Mouse (Mus musculus): ENCODE measurements at regions not wholly inside any gene's neighbourhood (a gene's known extent, or its start where the extent isn't known, plus 50 kb on each side); places are given as distances from the start of the nearest gene placed in this dataset.

- no peak for DNase-seq (ENCODE audit: extremely low read depth, low read depth, low spot score)
These were observed 2154.8 kb downstream of the 4930444P10Rik start for GRCm38 (mm10) chr1:13938344-13938743.

GRCm38 (mm10) chr1:13935938-13936491, 2157.1 kb downstream of the 4930444P10Rik start:
- no peaks in the 10 kb centered on the region for H3K27me3 ChIP-seq (ENCODE audit: control insufficient read depth, insufficient read depth, low read length)
- no peaks in the 10 kb centered on the region for H3K79me2 ChIP-seq (ENCODE audit: control insufficient read depth, insufficient read depth, low read length)
- H3K9ac ChIP-seq (ENCODE audit: low read depth, low read length) = no peak overlapping the region
- H3K4me1 ChIP-seq (ENCODE audit: control insufficient read depth, insufficient read depth, low read length) = no peaks in the 10 kb centered on the region
- TF ChIP-seq CTCF (IDR thresholded peaks at IDR 0.05; ENCODE audit: low read depth, low read length) (no peak), POLR2A (IDR thresholded peaks at IDR 0.05; ENCODE audit: extremely low read depth, insufficient read depth, low read length) (no peak)
- H3K27ac ChIP-seq (replicated peaks; ENCODE audit: insufficient read depth, low read depth, low read length) = no peak overlapping the region
- no peaks in the 10 kb centered on the region for H3K36me3 ChIP-seq (ENCODE audit: control insufficient read depth, insufficient read depth, low read length)
- no peak overlapping the region for H3K4me3 ChIP-seq (ENCODE audit: insufficient read depth, low read depth, low read length)
- WGBS = 64% methylated on average over 4 of the region's 4 CpGs
- DNase-seq (ENCODE audit: extremely low read depth, low read depth, low spot score) = no peak

More at GRCm38 (mm10) chr1:13938344-13938743, 2154.8 kb downstream of the 4930444P10Rik start:
- Histone ChIP-seq H3K36me3 (ENCODE audit: control insufficient read depth, insufficient read depth, low read length) (no peaks in the 10 kb centered on the region), H3K9ac (ENCODE audit: low read depth, low read length) (no peak overlapping the region), H3K79me2 (ENCODE audit: control insufficient read depth, insufficient read depth, low read length) (no peaks in the 10 kb centered on the region), H3K4me1 (ENCODE audit: control insufficient read depth, insufficient read depth, low read length) (no peaks in the 10 kb centered on the region), H3K4me3 (ENCODE audit: insufficient read depth, low read depth, low read length) (no peak overlapping the region), H3K27me3 (ENCODE audit: control insufficient read depth, insufficient read depth, low read length) (no peaks in the 10 kb centered on the region), H3K27ac (replicated peaks; ENCODE audit: insufficient read depth, low read depth, low read length) (no peak overlapping the region)
- TF ChIP-seq POLR2A (IDR thresholded peaks at IDR 0.05; ENCODE audit: extremely low read depth, insufficient read depth, low read length) (no peak), CTCF (IDR thresholded peaks at IDR 0.05; ENCODE audit: low read depth, low read length) (no peak)

- Histone ChIP-seq H3K4me3 (ENCODE audit: insufficient read depth, low read depth, low read length) (no peak overlapping the region), H3K27ac (replicated peaks; ENCODE audit: insufficient read depth, low read depth, low read length) (no peak overlapping the region), H3K79me2 (ENCODE audit: control insufficient read depth, insufficient read depth, low read length) (no peaks in the 10 kb centered on the region), H3K9ac (ENCODE audit: low read depth, low read length) (no peak overlapping the region), H3K36me3 (ENCODE audit: control insufficient read depth, insufficient read depth, low read length) (no peaks in the 10 kb centered on the region), H3K4me1 (ENCODE audit: control insufficient read depth, insufficient read depth, low read length) (no peaks in the 10 kb centered on the region), H3K27me3 (ENCODE audit: control insufficient read depth, insufficient read depth, low read length) (no peaks in the 10 kb centered on the region; the same call in 1 of the 2 replicates)
- no peak for TF ChIP-seq POLR2A (IDR thresholded peaks at IDR 0.05; ENCODE audit: extremely low read depth, insufficient read depth, low read length)
- no peak for DNase-seq (ENCODE audit: extremely low read depth, low read depth, low spot score)
- WGBS = 70% methylated on average over 2 of the region's 2 CpGs
These were observed 2164.4 kb downstream of the 4930444P10Rik start for GRCm38 (mm10) chr1:13928679-13929078.

GRCm38 (mm10) chr1:13927964-13928363, 2165.2 kb downstream of the 4930444P10Rik start:
- Histone ChIP-seq H3K27ac (replicated peaks; ENCODE audit: insufficient read depth, low read depth, low read length) (no peak overlapping the region), H3K4me1 (ENCODE audit: control insufficient read depth, insufficient read depth, low read length) (no peaks in the 10 kb centered on the region), H3K4me3 (ENCODE audit: insufficient read depth, low read depth, low read length) (no peak overlapping the region), H3K79me2 (ENCODE audit: control insufficient read depth, insufficient read depth, low read length) (no peaks in the 10 kb centered on the region), H3K36me3 (ENCODE audit: control insufficient read depth, insufficient read depth, low read length) (no peaks in the 10 kb centered on the region), H3K27me3 (ENCODE audit: control insufficient read depth, insufficient read depth, low read length) (no peaks in the 10 kb centered on the region; the same call in 1 of the 2 replicates), H3K9ac (ENCODE audit: low read depth, low read length) (no peak overlapping the region)
- WGBS = 58% methylated on average over 2 of the region's 2 CpGs
- DNase-seq (ENCODE audit: extremely low read depth, low read depth, low spot score) = no peak
- TF ChIP-seq CTCF (IDR thresholded peaks at IDR 0.05; ENCODE audit: low read depth, low read length) (no peak), POLR2A (IDR thresholded peaks at IDR 0.05; ENCODE audit: extremely low read depth, insufficient read depth, low read length) (no peak)

- 74% methylated on average over 2 of the region's 2 CpGs for WGBS
- Histone ChIP-seq H3K4me1 (ENCODE audit: control insufficient read depth, insufficient read depth, low read length) (no peaks in the 10 kb centered on the region), H3K27ac (replicated peaks; ENCODE audit: insufficient read depth, low read depth, low read length) (no peak overlapping the region), H3K36me3 (ENCODE audit: control insufficient read depth, insufficient read depth, low read length) (no peaks in the 10 kb centered on the region), H3K9ac (ENCODE audit: low read depth, low read length) (no peak overlapping the region), H3K27me3 (ENCODE audit: control insufficient read depth, insufficient read depth, low read length) (no peaks in the 10 kb centered on the region; the same call in 1 of the 2 replicates), H3K4me3 (ENCODE audit: insufficient read depth, low read depth, low read length) (no peak overlapping the region), H3K79me2 (ENCODE audit: control insufficient read depth, insufficient read depth, low read length) (no peaks in the 10 kb centered on the region)
- no peak for TF ChIP-seq CTCF (IDR thresholded peaks at IDR 0.05; ENCODE audit: low read depth, low read length)
- no peak for DNase-seq (ENCODE audit: extremely low read depth, low read depth, low spot score)
These were observed 2167.1 kb downstream of the 4930444P10Rik start for GRCm38 (mm10) chr1:13925994-13926393.

- Histone ChIP-seq H3K27ac (replicated peaks; ENCODE audit: insufficient read depth, low read depth, low read length) (no peak overlapping the region), H3K4me3 (ENCODE audit: insufficient read depth, low read depth, low read length) (no peak overlapping the region), H3K27me3 (ENCODE audit: control insufficient read depth, insufficient read depth, low read length) (no peaks in the 10 kb centered on the region), H3K9ac (ENCODE audit: low read depth, low read length) (no peak overlapping the region), H3K79me2 (ENCODE audit: control insufficient read depth, insufficient read depth, low read length) (no peaks in the 10 kb centered on the region), H3K36me3 (ENCODE audit: control insufficient read depth, insufficient read depth, low read length) (no peaks in the 10 kb centered on the region), H3K4me1 (ENCODE audit: control insufficient read depth, insufficient read depth, low read length) (no peaks in the 10 kb centered on the region)
- DNase-seq (ENCODE audit: extremely low read depth, low read depth, low spot score) = no peak
- 88% methylated on average over 5 of the region's 5 CpGs for WGBS
- TF ChIP-seq POLR2A (IDR thresholded peaks at IDR 0.05; ENCODE audit: extremely low read depth, insufficient read depth, low read length) (no peak), CTCF (IDR thresholded peaks at IDR 0.05; ENCODE audit: low read depth, low read length) (no peak)
These were observed 2177.9 kb downstream of the 4930444P10Rik start for GRCm38 (mm10) chr1:13915216-13915615.
